Mouse (Mus musculus): ENCODE measurements around the gene A630023A22Rik. TPM values are rescaled to one million over a fixed set of nuclear protein-coding genes. Genes with fewer than 3 reads are reported as not detected.

A630023A22Rik gene
- polyA plus RNA-seq, 1 experiment from 2014 or later = not detected

GRCm38 (mm10) chr14:34015063-34015462, 87.5 kb downstream of the A630023A22Rik start, which contains the start of gene Gm30083:
Gene Gm30083 (minus strand): TSS chr14:34015182.
- ATAC-seq = no peak
- Histone ChIP-seq H3K27ac (ENCODE audit: low read length) (no peak within 1 kb of the TSS), H3K4me1 (replicated peaks; ENCODE audit: control insufficient read depth, insufficient read depth, low read length) (no peaks in the 10 kb centered on the region), H3K9me3 (ENCODE audit: control insufficient read depth, low read length) (no peaks in the 10 kb centered on the region), H3K4me2 (ENCODE audit: low read length) (no peak within 1 kb of the TSS), H3K36me3 (ENCODE audit: control insufficient read depth, insufficient read depth) (no peaks in the 10 kb centered on the region), H3K27me3 (replicated peaks; ENCODE audit: control insufficient read depth, insufficient read depth, low read length) (no peaks in the 10 kb centered on the region), H3K9ac (replicated peaks; ENCODE audit: low read depth, low read length) (no peak within 1 kb of the TSS), H3K4me3 (replicated peaks; ENCODE audit: low read length) (no peak within 1 kb of the TSS)
- 90% methylated on average over 3 of the region's 3 CpGs for WGBS

- no peak for ATAC-seq
Observed at GRCm38 (mm10) chr14:34002358-34002757, 100.2 kb downstream of the A630023A22Rik start.

DNA sequence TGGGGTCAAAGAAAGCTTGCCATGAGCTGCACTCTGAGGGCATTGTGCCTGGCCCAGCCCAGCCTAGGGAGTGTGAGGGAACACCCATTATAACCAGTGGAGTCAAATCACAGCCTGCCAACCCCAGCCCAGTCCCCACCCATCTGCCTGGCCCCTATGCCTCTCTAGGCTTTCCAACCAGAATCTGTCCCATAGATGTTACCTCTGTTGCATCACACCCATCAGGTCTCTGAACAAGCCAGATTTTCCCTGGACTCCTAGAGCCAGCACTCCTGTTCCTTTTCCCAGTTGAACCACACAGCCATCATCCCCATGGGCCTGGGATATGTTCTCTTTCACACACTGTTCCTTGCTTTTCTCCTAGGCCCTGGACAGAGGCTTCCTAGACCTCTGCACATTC, 101.1 kb downstream of the A630023A22Rik start:
- no peaks in the 10 kb centered on the region for H3K9me3 ChIP-seq (ENCODE audit: control insufficient read depth, low read length)
- H3K4me2 ChIP-seq (ENCODE audit: low read length) = no peak overlapping the region
- no peak for ATAC-seq
- no peaks in the 10 kb centered on the region for H3K27me3 ChIP-seq (replicated peaks; ENCODE audit: control insufficient read depth, insufficient read depth, low read length)
- H3K4me3 ChIP-seq (replicated peaks; ENCODE audit: low read length) = no peak overlapping the region
- H3K27ac ChIP-seq (ENCODE audit: low read length) = no peak overlapping the region
- no peak overlapping the region for H3K9ac ChIP-seq (replicated peaks; ENCODE audit: low read depth, low read length)
- no peaks in the 10 kb centered on the region for H3K36me3 ChIP-seq (ENCODE audit: control insufficient read depth, insufficient read depth)
- H3K4me1 ChIP-seq (replicated peaks; ENCODE audit: control insufficient read depth, insufficient read depth, low read length) = no peaks in the 10 kb centered on the region; the same call in 1 of the 2 replicates

More at GRCm38 (mm10) chr14:34002358-34002757, 100.2 kb downstream of the A630023A22Rik start:
- H3K9ac ChIP-seq (replicated peaks; ENCODE audit: low read depth, low read length) = no peak overlapping the region
- no peaks in the 10 kb centered on the region; the same call in 1 of the 2 replicates for H3K4me1 ChIP-seq (replicated peaks; ENCODE audit: control insufficient read depth, insufficient read depth, low read length)
- no peaks in the 10 kb centered on the region for H3K36me3 ChIP-seq (ENCODE audit: control insufficient read depth, insufficient read depth)
- 94% methylated on average over 5 of the region's 5 CpGs for WGBS
- no peak overlapping the region for H3K4me2 ChIP-seq (ENCODE audit: low read length)
- H3K27ac ChIP-seq (ENCODE audit: low read length) = no peak overlapping the region
- no peaks in the 10 kb centered on the region for H3K9me3 ChIP-seq (ENCODE audit: control insufficient read depth, low read length)
- no peak overlapping the region for H3K4me3 ChIP-seq (replicated peaks; ENCODE audit: low read length)
- no peaks in the 10 kb centered on the region for H3K27me3 ChIP-seq (replicated peaks; ENCODE audit: control insufficient read depth, insufficient read depth, low read length)

Other genes starting within 250 kb of the A630023A22Rik start
- 3.0 and 5.1 TPM in 2 replicates for gene Gdf10, start 179.2 kb downstream of the A630023A22Rik start, polyA plus RNA-seq (2015; fragmentation: Nextera tagmentation; extraction: Ambion mirVana)
- not detected in 2 replicates for gene Gdf2, start 161.7 kb downstream of the A630023A22Rik start, polyA plus RNA-seq (2015; fragmentation: Nextera tagmentation; extraction: Ambion mirVana)
- not detected in 2 replicates for gene Rbp3, start 148.8 kb downstream of the A630023A22Rik start, polyA plus RNA-seq (2015; fragmentation: Nextera tagmentation; extraction: Ambion mirVana)
- 0.15 and 0.20 TPM in 2 replicates for gene Zfp488, start 124.0 kb downstream of the A630023A22Rik start, polyA plus RNA-seq (2015; fragmentation: Nextera tagmentation; extraction: Ambion mirVana)
- gene Gm30083, start 87.6 kb downstream of the A630023A22Rik start, polyA plus RNA-seq (2015; fragmentation: Nextera tagmentation; extraction: Ambion mirVana) = not detected in 2 replicates
- not detected in 2 replicates for gene Gm5460, start 86.0 kb downstream of the A630023A22Rik start, polyA plus RNA-seq (2015; fragmentation: Nextera tagmentation; extraction: Ambion mirVana)
- gene Antxrl, start 50.0 kb downstream of the A630023A22Rik start, polyA plus RNA-seq (2015; fragmentation: Nextera tagmentation; extraction: Ambion mirVana) = not detected in 2 replicates
- 0.37 TPM in 1 of 2 replicates, not detected in the other for gene Anxa8, start 16.8 kb downstream of the A630023A22Rik start, polyA plus RNA-seq (2015; fragmentation: Nextera tagmentation; extraction: Ambion mirVana)
- gene Npy4r, start 49.7 kb upstream of the A630023A22Rik start, polyA plus RNA-seq (2015; fragmentation: Nextera tagmentation; extraction: Ambion mirVana) = 0.11 TPM in 2 replicates
- gene Gprin2, start 98.9 kb upstream of the A630023A22Rik start, polyA plus RNA-seq (2015; fragmentation: Nextera tagmentation; extraction: Ambion mirVana) = 4.2 and 6.1 TPM in 2 replicates
- gene Syt15, start 116.8 kb upstream of the A630023A22Rik start, polyA plus RNA-seq (2015; fragmentation: Nextera tagmentation; extraction: Ambion mirVana) = 0.61 TPM in 2 replicates
- gene Shld2, start 207.7 kb upstream of the A630023A22Rik start, polyA plus RNA-seq (2015; fragmentation: Nextera tagmentation; extraction: Ambion mirVana) = 6.6 TPM in 2 replicates
- 86.0 and 94.3 TPM in 2 replicates for gene Glud1, start 208.0 kb upstream of the A630023A22Rik start, polyA plus RNA-seq (2015; fragmentation: Nextera tagmentation; extraction: Ambion mirVana)